In genomic region chr7:102064655-102065045, GRCm38 (mm10) we compare ENCODE assay signal across 9 mouse cellular contexts. TPM values are rescaled to one million over a fixed set of nuclear protein-coding genes. Genes with fewer than 3 reads are reported as not detected.
DNase-seq lines count a peak whose midpoint lies in the region; ATAC-seq and TF ChIP-seq lines count a peak whose summit lies in the region.
"Had no signal": no experiment of that assay in that cellular context is flagged by ENCODE, and none has a peak within 500 bp of the region (broad histone marks: within the 10 kb centered on the region; RNA-seq: fewer than 3 reads in every experiment).

No protein-coding gene starts in this region.

- peak overlapping the region; percentile 95 for H3K4me3 ChIP-seq in heart, embryonic 12.5 days
- H3K4me3 ChIP-seq in E14TG2a.4 (replicated peaks; ENCODE audit: low read length) = peak overlapping the region; percentile 87
- peak overlapping the region; percentile 74 for H3K4me3 ChIP-seq in forebrain, embryonic 12.5 days (replicated peaks)
- peak overlapping the region; percentile 69 for H3K4me3 ChIP-seq in liver, embryonic 16.5 days (ENCODE audit: low read depth, low read length)

- peak overlapping the region; percentile 44; the same call in 1 of the 2 replicates for H3K27ac ChIP-seq in heart, embryonic 12.5 days (ENCODE audit: poor library complexity, severe bottlenecking)
- H3K27ac ChIP-seq in forebrain, embryonic 12.5 days = peak overlapping the region; percentile 74
- H3K27ac ChIP-seq in liver, embryonic 16.5 days (ENCODE audit: low read length) = peak overlapping the region; percentile 68

- peak overlapping the region; percentile 83 for H3K4me2 ChIP-seq in heart, embryonic 12.5 days
- H3K4me2 ChIP-seq in forebrain, embryonic 12.5 days = peak overlapping the region; percentile 72
- peak overlapping the region; percentile 80 for H3K4me2 ChIP-seq in liver, embryonic 16.5 days (ENCODE audit: low read depth, low read length)

- ATAC-seq in heart, embryonic 12.5 days (ENCODE audit: insufficient number of reproducible peaks, low FRiP score) = no peak
- peak; percentile 54 for ATAC-seq in forebrain, embryonic 12.5 days (ENCODE audit: low FRiP score)
- no peak for ATAC-seq in liver, embryonic 16.5 days (ENCODE audit: low read depth)

- under 1% methylated on average over 9 of the region's 9 CpGs for WGBS in heart, embryonic 12.5 days
- under 1% methylated on average over 9 of the region's 9 CpGs for WGBS in forebrain, embryonic 12.5 days
- 0% methylated on average over 9 of the region's 9 CpGs for WGBS in liver, embryonic 16.5 days (ENCODE audit: insufficient replicate concordance)

- H3K27me3 ChIP-seq in heart, embryonic 12.5 days (replicated peaks) = no peaks in the 10 kb centered on the region
- no peaks in the 10 kb centered on the region for H3K27me3 ChIP-seq in E14TG2a.4 (ENCODE audit: insufficient read depth, low read length)
- H3K27me3 ChIP-seq in forebrain, embryonic 12.5 days = no peaks in the 10 kb centered on the region
- no peaks in the 10 kb centered on the region for H3K27me3 ChIP-seq in liver, embryonic 16.5 days (ENCODE audit: control insufficient read depth, insufficient read depth, low read depth, low read length)

- peak overlapping the region; percentile 83 for H3K9ac ChIP-seq in heart, embryonic 12.5 days
- H3K9ac ChIP-seq in forebrain, embryonic 12.5 days = peak overlapping the region; percentile 80
- H3K9ac ChIP-seq in liver, embryonic 16.5 days (ENCODE audit: low read depth, low read length) = peak overlapping the region; percentile 64

- TF ChIP-seq CTCF in E14TG2a.4 (conservative IDR thresholded peaks at IDR 0.05; ENCODE audit: low read length) = no peak

- peaks cover 19% of the 10 kb centered on the region for H3K4me1 ChIP-seq in heart, embryonic 12.5 days (replicated peaks)
- peaks cover 38% of the 10 kb centered on the region for H3K4me1 ChIP-seq in E14TG2a.4 (replicated peaks; ENCODE audit: low read depth, low read length)
- peaks cover 30% of the 10 kb centered on the region for H3K4me1 ChIP-seq in forebrain, embryonic 12.5 days
- H3K4me1 ChIP-seq in liver, embryonic 16.5 days (ENCODE audit: control insufficient read depth, low read depth, low read length) = peaks cover 21% of the 10 kb centered on the region

- DNase-seq in heart, adult 18-20 months = no peak
- no peak for DNase-seq in retina, postnatal 1 day
- no peak for DNase-seq in urinary bladder, postnatal 10 days (ENCODE audit: low spot score)
- DNase-seq in left cerebral cortex, adult 8-10 months (ENCODE audit: low spot score in 2 of 2) = no peak

- no peaks in the 10 kb centered on the region for H3K9me3 ChIP-seq in heart, embryonic 12.5 days (replicated peaks)
- H3K9me3 ChIP-seq in E14TG2a.4 (ENCODE audit: low read length) = no peaks in the 10 kb centered on the region
- H3K9me3 ChIP-seq in forebrain, embryonic 12.5 days = no peaks in the 10 kb centered on the region
- H3K9me3 ChIP-seq in liver, embryonic 16.5 days (replicated peaks; ENCODE audit: control insufficient read depth, low read length) = no peaks in the 10 kb centered on the region

- H3K36me3 ChIP-seq in heart, embryonic 12.5 days = peaks cover 20% of the 10 kb centered on the region
- H3K36me3 ChIP-seq in E14TG2a.4 (ENCODE audit: insufficient read depth, low read length) = peaks cover 28% of the 10 kb centered on the region
- H3K36me3 ChIP-seq in forebrain, embryonic 12.5 days (replicated peaks) = 0 out of 2 replicates have a peak, but pooled peaks cover 5% of the 10 kb centered on the region
- no peaks in the 10 kb centered on the region for H3K36me3 ChIP-seq in liver, embryonic 16.5 days (ENCODE audit: control insufficient read depth, insufficient read depth)

RNA-seq across cellular contexts. Expression of gene Rnf121, which starts 0.6 kb away (rescaled TPM):
- 19.9 and 21.3 TPM in 2 replicates for polyA plus RNA-seq in heart, embryonic 12.5 days (2016; fragmentation: Nextera tagmentation; extraction: Ambion mirVana)
- 10 to 100 TPM; 24.5 TPM for total RNA-seq in heart, adult 18-20 months (2021)
- polyA plus RNA-seq in forebrain, embryonic 12.5 days (2016; fragmentation: Nextera tagmentation; extraction: Ambion mirVana) = 33.0 and 33.3 TPM in 2 replicates
- polyA plus RNA-seq in liver, embryonic 16.5 days (2015; fragmentation: Nextera tagmentation; extraction: Ambion mirVana) = 11.6 and 11.9 TPM in 2 replicates
- total RNA-seq in left cerebral cortex, adult 8-10 months (2022) = 10 to 100 TPM; 45.4 to 51.5 (median 47.8) TPM

RNA-seq across cellular contexts. Expression of gene Xndc1, which starts 0.7 kb away (rescaled TPM):
- polyA plus RNA-seq in heart, embryonic 12.5 days (2016; fragmentation: Nextera tagmentation; extraction: Ambion mirVana) = 26.5 and 27.5 TPM in 2 replicates
- 1 to 10 TPM; 4.9 to 6.9 TPM for total RNA-seq in heart, adult 18-20 months (2021)
- polyA plus RNA-seq in forebrain, embryonic 12.5 days (2016; fragmentation: Nextera tagmentation; extraction: Ambion mirVana) = 49.8 and 50.7 TPM in 2 replicates
- 12.6 and 12.7 TPM in 2 replicates for polyA plus RNA-seq in liver, embryonic 16.5 days (2015; fragmentation: Nextera tagmentation; extraction: Ambion mirVana)
- 10 to 100 TPM; 20.4 to 28.8 (median 24.4) TPM for total RNA-seq in left cerebral cortex, adult 8-10 months (2022)

RNA-seq across cellular contexts. Expression of gene Xntrpc, which starts 0.9 kb away (rescaled TPM):
- 0.90 and 1.5 TPM in 2 replicates for polyA plus RNA-seq in heart, embryonic 12.5 days (2016; fragmentation: Nextera tagmentation; extraction: Ambion mirVana)
- under 1 TPM; 0.44 to 0.74 TPM for total RNA-seq in heart, adult 18-20 months (2021)
- 2.9 and 3.0 TPM in 2 replicates for polyA plus RNA-seq in forebrain, embryonic 12.5 days (2016; fragmentation: Nextera tagmentation; extraction: Ambion mirVana)
- polyA plus RNA-seq in liver, embryonic 16.5 days (2015; fragmentation: Nextera tagmentation; extraction: Ambion mirVana) = 0.33 and 0.37 TPM in 2 replicates
- total RNA-seq in left cerebral cortex, adult 8-10 months (2022) = 1 to 10 TPM in 3 of 4 experiments, under 1 TPM in 1; 0.63 to 2.4 (median 1.5) TPM

RNA-seq across cellular contexts. Expression of gene Trpc2, which starts 18.3 kb away (rescaled TPM):
- 0.15 and 0.58 TPM in 2 replicates for polyA plus RNA-seq in heart, embryonic 12.5 days (2016; fragmentation: Nextera tagmentation; extraction: Ambion mirVana)
- under 1 TPM; 0.15 to 0.90 TPM for total RNA-seq in heart, adult 18-20 months (2021)
- polyA plus RNA-seq in forebrain, embryonic 12.5 days (2016; fragmentation: Nextera tagmentation; extraction: Ambion mirVana) = not detected in 2 replicates
- 0.07 TPM in 1 of 2 replicates, not detected in the other for polyA plus RNA-seq in liver, embryonic 16.5 days (2015; fragmentation: Nextera tagmentation; extraction: Ambion mirVana)
- total RNA-seq in left cerebral cortex, adult 8-10 months (2022) = 1 to 10 TPM in 3 of 4 experiments, under 1 TPM in 1; 0.61 to 2.4 (median 1.3) TPM

RNA-seq across cellular contexts. Expression of gene Art1, which starts 36.9 kb away (rescaled TPM):
- 8.0 and 9.0 TPM in 2 replicates for polyA plus RNA-seq in heart, embryonic 12.5 days (2016; fragmentation: Nextera tagmentation; extraction: Ambion mirVana)
- total RNA-seq in heart, adult 18-20 months (2021) = 100 to 1,000 TPM; 268 to 300 TPM
- polyA plus RNA-seq in forebrain, embryonic 12.5 days (2016; fragmentation: Nextera tagmentation; extraction: Ambion mirVana) = 0.42 and 0.77 TPM in 2 replicates
- 0.79 and 0.93 TPM in 2 replicates for polyA plus RNA-seq in liver, embryonic 16.5 days (2015; fragmentation: Nextera tagmentation; extraction: Ambion mirVana)
- under 1 TPM in 3 of 4 experiments, not detected in 1; 0.25 to 0.46 (median 0.26) TPM for total RNA-seq in left cerebral cortex, adult 8-10 months (2022)
- total RNA-seq: layer of hippocampus, adult 18-20 months had no signal
